Mouse (Mus musculus) embryonic facial prominence, embryonic 10.5 days (tissue): ENCODE measurements around the gene Ift52. TPM values are rescaled to one million over a fixed set of nuclear protein-coding genes. Genes with fewer than 3 reads are reported as not detected.
"Not testable (repeated sequence)": the region's sequence is repeated elsewhere in the genome, so short reads cannot be mapped to it uniquely, and the experiment has no call there.

Source experiments
- DNase-seq: peaks from one replicate; pipeline ENCODE4 v3.0.0-alpha.2; 2017; ENCODE audit warnings: low spot score
- H3K27ac ChIP-seq: fragments of 300-500 bp; sonication (generic); replicated peaks from 2 replicates; pipeline ENCODE4 v1.5.1; 2016; ENCODE audit warnings: mild to moderate bottlenecking
- H3K27me3 ChIP-seq: fragments of 300-500 bp; sonication (generic); replicated peaks from 2 replicates; pipeline ENCODE4 v1.6.1; 2016; ENCODE audit warnings: low read depth, mild to moderate bottlenecking; ENCODE audit not compliant: poor library complexity, severe bottlenecking
- H3K36me3 ChIP-seq: fragments of 300-500 bp; sonication (generic); replicated peaks from 2 replicates; pipeline ENCODE4 v1.6.1; 2016; ENCODE audit warnings: mild to moderate bottlenecking, moderate library complexity
- H3K4me1 ChIP-seq: fragments of 300-500 bp; sonication (generic); 2 replicates; pipeline ENCODE4 v1.6.1; 2016
- H3K4me3 ChIP-seq: fragments of 300-500 bp; sonication (generic); 2 replicates; pipeline ENCODE4 v1.5.1; 2016; ENCODE audit warnings: mild to moderate bottlenecking, moderate library complexity
- H3K9me3 ChIP-seq: fragments of 300-500 bp; sonication (generic); 2 replicates; pipeline ENCODE4 v1.6.1; 2016; ENCODE audit warnings: mild to moderate bottlenecking
- WGBS: fragments of 180-500 bp; shearing (Covaris S2); methylation state at CpG from one replicate; pipeline ENCODE4 v1.1.7; 2016; 5-methylcytosine and 5-hydroxymethylcytosine counted together
- polyA plus RNA-seq: library from polyadenylated mRNA; unstranded; fragments of >200 nt; fragmentation: Nextera tagmentation; extraction: Ambion mirVana; gene quantifications from 2 replicates; pipeline ENCODE4 v1.2.1, GENCODE M21; 2016

Ift52 gene
- polyA plus RNA-seq, 1 experiment from 2014 or later, result 51.9 TPM

DNA sequence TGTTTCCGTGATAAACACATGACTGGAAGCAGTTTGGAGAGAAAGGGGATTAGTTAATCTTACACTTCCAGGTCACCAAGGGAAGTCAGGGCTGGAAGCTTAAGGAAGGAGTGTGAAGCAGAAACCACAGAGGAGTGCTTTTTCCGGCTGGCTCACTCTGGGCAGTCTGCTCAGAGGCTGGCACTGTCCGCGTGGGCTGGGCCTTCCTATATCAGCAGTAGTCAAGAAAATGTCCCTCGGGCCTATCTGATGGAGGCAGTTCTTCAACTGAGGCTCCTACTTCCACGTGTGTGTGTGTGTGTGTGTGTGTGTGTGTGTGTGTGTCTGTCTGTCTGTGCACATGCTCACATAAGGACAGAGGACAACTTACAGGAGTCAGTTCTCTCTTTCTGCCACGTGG, 22.8 kb downstream of the Ift52 start:
- peaks cover 92% of the 10 kb centered on the region for H3K36me3 ChIP-seq
- WGBS, result 87% methylated on average over 7 of the region's 7 CpGs

GRCm38 (mm10) chr2:163048125-163048524, 31.0 kb downstream of the Ift52 start:
- WGBS, result 5% methylated on average over 10 of the region's 10 CpGs
- Histone ChIP-seq H3K36me3 (peaks cover 57% of the 10 kb centered on the region), H3K27me3 (no peaks in the 10 kb centered on the region), H3K4me1 (peaks cover 11% of the 10 kb centered on the region), H3K9me3 (no peaks in the 10 kb centered on the region), H3K27ac (no peak overlapping the region), H3K4me3 (peak overlapping the region; percentile 25; the same call in 1 of the 2 replicates)
- DNase-seq, result peak; percentile 76

More for the DNA sequence above, 22.8 kb downstream of the Ift52 start:
- no peak for DNase-seq
- H3K27ac ChIP-seq, result no peak overlapping the region
- H3K27me3 ChIP-seq, result no peaks in the 10 kb centered on the region
- H3K4me1 ChIP-seq, result no peaks in the 10 kb centered on the region
- no peaks in the 10 kb centered on the region for H3K9me3 ChIP-seq
- H3K4me3 ChIP-seq, result no peak overlapping the region

DNA sequence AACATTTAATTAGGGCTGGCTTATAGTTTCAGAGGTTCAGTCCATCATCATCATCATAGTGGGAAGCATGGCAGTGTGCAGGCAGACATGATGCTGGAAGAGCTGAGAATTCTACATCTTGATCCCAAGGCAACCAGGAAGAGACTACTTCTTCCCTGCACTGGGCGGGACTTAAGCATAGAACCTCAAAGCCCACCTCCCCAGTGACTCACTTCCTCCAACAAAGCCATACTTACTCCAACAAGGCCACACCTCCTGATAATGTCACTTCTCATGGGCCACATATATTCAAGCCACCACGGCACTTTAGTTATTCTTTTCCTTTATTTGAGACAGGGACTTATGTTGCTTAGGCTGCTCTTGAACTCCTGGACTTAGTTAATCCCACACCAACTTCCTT, 32.0 kb downstream of the Ift52 start:
- Histone ChIP-seq H3K27me3 (no peaks in the 10 kb centered on the region), H3K9me3 (no peaks in the 10 kb centered on the region), H3K27ac (no peak overlapping the region), H3K4me1 (peaks cover 17% of the 10 kb centered on the region), H3K4me3 (no peak overlapping the region), H3K36me3 (peaks cover 47% of the 10 kb centered on the region)
- 96% methylated on average over 2 of the region's 2 CpGs for WGBS
- DNase-seq, result no peak

DNA sequence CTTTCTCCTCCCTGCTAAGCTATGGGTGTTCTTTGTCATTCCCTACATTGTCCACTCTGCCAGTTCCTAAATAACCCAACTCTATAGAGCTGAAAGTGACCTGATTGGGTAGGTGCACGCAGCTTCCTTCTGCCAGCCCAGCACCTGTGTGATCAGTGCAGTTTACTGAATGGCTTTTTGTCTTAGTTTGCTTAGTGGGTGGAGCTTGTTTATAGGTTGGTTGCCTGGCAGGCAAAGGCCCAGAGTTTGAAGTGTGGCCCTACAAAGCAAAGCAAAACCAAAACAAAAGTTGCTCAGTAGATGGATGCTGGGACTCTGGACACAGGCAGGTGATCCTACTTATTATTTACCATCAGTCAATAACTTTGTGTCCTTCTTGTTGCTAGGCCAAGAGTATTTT, 34.5 kb downstream of the Ift52 start:
- H3K27ac ChIP-seq, result no peak overlapping the region
- no peak for DNase-seq
- H3K36me3 ChIP-seq, result peaks cover 22% of the 10 kb centered on the region
- H3K4me3 ChIP-seq, result no peak overlapping the region
- no peaks in the 10 kb centered on the region for H3K27me3 ChIP-seq
- peaks cover 42% of the 10 kb centered on the region for H3K4me1 ChIP-seq
- 72% methylated on average over 1 of the region's 1 CpGs for WGBS
- no peaks in the 10 kb centered on the region for H3K9me3 ChIP-seq

- Histone ChIP-seq H3K36me3 (peaks cover 18% of the 10 kb centered on the region), H3K27me3 (no peaks in the 10 kb centered on the region), H3K27ac (no peak overlapping the region), H3K9me3 (no peaks in the 10 kb centered on the region), H3K4me1 (peaks cover 46% of the 10 kb centered on the region), H3K4me3 (no peak overlapping the region)
- WGBS, result 22% methylated on average over 4 of the region's 4 CpGs
- DNase-seq, result no peak
These were observed 34.9 kb downstream of the Ift52 start for GRCm38 (mm10) chr2:163052101-163052500.

DNA sequence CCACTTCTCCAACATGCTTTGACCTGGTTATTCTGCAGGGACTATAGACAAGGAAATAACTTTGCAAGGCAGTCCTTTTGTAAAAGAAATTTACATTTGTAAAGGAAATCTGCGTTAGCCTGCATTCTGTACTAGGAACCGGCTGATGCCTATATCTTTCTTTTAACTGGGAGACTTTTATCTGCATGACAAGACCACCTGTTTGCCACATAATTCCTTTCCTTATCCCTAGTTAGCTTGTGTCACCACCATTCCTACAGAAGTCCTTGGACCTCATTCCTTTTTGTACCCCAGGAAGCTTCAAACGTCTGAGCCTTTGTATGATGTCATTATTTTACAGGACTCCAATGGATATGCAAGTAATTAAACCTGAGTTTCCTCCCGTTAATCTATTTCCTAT, 35.7 kb downstream of the Ift52 start:
- 73% methylated on average over 4 of the region's 4 CpGs for WGBS
- H3K27me3 ChIP-seq, result no peaks in the 10 kb centered on the region
- H3K27ac ChIP-seq, result no peak overlapping the region
- H3K4me1 ChIP-seq, result peaks cover 46% of the 10 kb centered on the region
- no peak overlapping the region for H3K4me3 ChIP-seq
- H3K36me3 ChIP-seq, result peaks cover 13% of the 10 kb centered on the region
- no peaks in the 10 kb centered on the region for H3K9me3 ChIP-seq
- no peak for DNase-seq

DNA sequence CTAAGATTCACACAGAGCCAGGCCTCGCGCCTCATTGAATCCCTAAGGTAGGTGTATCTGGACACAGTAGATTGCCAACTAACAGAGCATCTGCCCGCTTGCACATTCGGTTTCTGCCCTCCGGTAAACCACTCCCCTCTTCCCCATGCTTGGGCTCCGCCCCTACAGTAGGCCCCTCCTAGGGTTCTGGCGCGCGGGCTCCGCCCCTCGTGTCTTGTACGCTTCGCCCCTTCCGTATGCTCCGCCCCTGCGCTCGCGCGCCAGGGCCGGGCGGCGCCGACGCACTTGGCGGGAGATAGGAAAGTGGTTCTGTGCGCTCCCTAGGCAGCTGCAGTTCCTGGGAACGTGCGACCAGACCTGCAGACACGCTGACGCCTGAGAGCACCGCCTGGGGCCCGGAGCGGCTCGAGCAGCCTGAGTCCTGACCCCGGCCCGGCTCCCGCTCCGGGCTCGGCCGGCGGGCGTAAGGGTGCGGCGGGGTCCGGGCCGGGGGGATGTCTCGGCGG, 37.2 kb downstream of the Ift52 start, which contains the start of gene Mybl2:
Gene Mybl2, plus strand, starts transcription at position 353 of the 506 bp plus-strand sequence.
- under 1% methylated on average over 48 of the region's 48 CpGs for WGBS
- peak within 1 kb of the TSS; percentile 88 for H3K4me3 ChIP-seq
- peak within 1 kb of the TSS; percentile 91 for H3K27ac ChIP-seq
- H3K9me3 ChIP-seq, result no peaks in the 10 kb centered on the region
- H3K36me3 ChIP-seq, result peaks cover 8% of the 10 kb centered on the region
- H3K27me3 ChIP-seq, result no peaks in the 10 kb centered on the region
- peak; percentile 96 for DNase-seq
- peaks cover 46% of the 10 kb centered on the region for H3K4me1 ChIP-seq

- Histone ChIP-seq H3K27me3 (no peaks in the 10 kb centered on the region), H3K9me3 (no peaks in the 10 kb centered on the region), H3K4me3 (peak overlapping the region; percentile 88), H3K27ac (peak overlapping the region; percentile 91), H3K4me1 (peaks cover 46% of the 10 kb centered on the region), H3K36me3 (peaks cover 14% of the 10 kb centered on the region)
- peak; percentile 61 for DNase-seq
- under 1% methylated on average over 37 of the region's 38 CpGs for WGBS
These were observed 37.8 kb downstream of the Ift52 start for GRCm38 (mm10) chr2:163054891-163055494.

GRCm38 (mm10) chr2:163055715-163056114, 38.6 kb downstream of the Ift52 start:
- Histone ChIP-seq H3K4me1 (peaks cover 46% of the 10 kb centered on the region), H3K4me3 (peak overlapping the region; percentile 88), H3K27ac (peak overlapping the region; percentile 91), H3K27me3 (no peaks in the 10 kb centered on the region), H3K36me3 (peaks cover 13% of the 10 kb centered on the region), H3K9me3 (no peaks in the 10 kb centered on the region)
- peak; percentile 15 for DNase-seq
- 36% methylated on average over 5 of the region's 5 CpGs for WGBS

GRCm38 (mm10) chr2:163056584-163056983, 39.4 kb downstream of the Ift52 start:
- H3K27me3 ChIP-seq, result no peaks in the 10 kb centered on the region
- no peaks in the 10 kb centered on the region for H3K9me3 ChIP-seq
- no peak overlapping the region for H3K27ac ChIP-seq
- H3K36me3 ChIP-seq, result peaks cover 22% of the 10 kb centered on the region
- 91% methylated on average over 9 of the region's 9 CpGs for WGBS
- peak overlapping the region; percentile 88 for H3K4me3 ChIP-seq
- peaks cover 46% of the 10 kb centered on the region for H3K4me1 ChIP-seq
- no peak for DNase-seq

- not testable (repeated sequence) for H3K9me3 ChIP-seq, H3K27me3 ChIP-seq, H3K27ac ChIP-seq, DNase-seq, H3K4me3 ChIP-seq
- Histone ChIP-seq H3K36me3 (peaks cover 46% of the 10 kb centered on the region), H3K4me1 (peaks cover 30% of the 10 kb centered on the region)
- 93% methylated on average over 7 of the region's 7 CpGs for WGBS
These were observed 41.8 kb downstream of the Ift52 start for GRCm38 (mm10) chr2:163058981-163059380.

DNA sequence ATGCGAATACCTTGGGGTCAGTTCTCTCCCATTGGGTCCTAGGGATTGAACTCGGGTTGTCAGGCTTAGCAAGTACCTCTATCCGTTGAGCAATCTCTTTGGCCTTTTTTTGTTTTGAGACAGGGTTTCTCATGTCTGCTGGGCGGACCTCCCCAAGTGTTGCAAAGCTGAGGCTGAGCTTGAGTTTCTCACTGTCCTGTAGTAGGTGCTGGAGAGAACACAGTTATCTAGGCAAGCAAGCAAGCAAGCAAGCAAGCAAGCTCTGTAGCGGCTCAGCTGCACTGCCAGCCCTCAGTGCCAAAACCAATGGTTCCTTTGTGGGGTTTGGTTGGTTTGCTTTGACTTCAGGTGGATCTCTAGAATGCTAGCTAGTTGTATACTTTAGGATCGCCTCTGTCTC, 43.5 kb downstream of the Ift52 start:
- no peak for DNase-seq
- Histone ChIP-seq H3K36me3 (peaks cover 63% of the 10 kb centered on the region), H3K4me1 (peaks cover 14% of the 10 kb centered on the region), H3K27ac (no peak overlapping the region), H3K4me3 (no peak overlapping the region), H3K9me3 (no peaks in the 10 kb centered on the region), H3K27me3 (no peaks in the 10 kb centered on the region)
- WGBS, result 79% methylated on average over 6 of the region's 6 CpGs
